Mouse (Mus musculus) hindbrain, embryonic 16.5 days (tissue): ENCODE measurements at regions not wholly inside any gene's neighbourhood (a gene's known extent, or its start where the extent isn't known, plus 50 kb on each side); places are given as distances from the start of the nearest gene placed in this dataset.

Source experiments
- ATAC-seq: fragments of 200-750 bp; cut with Nextera tagmentation; 2 replicates; pipeline ENCODE4 v1.8.0; 2017; ENCODE audit warnings: moderate TSS enrichment, moderate library complexity
- H3K27ac ChIP-seq: fragments of 300-500 bp; sonication (generic); 2 replicates; pipeline ENCODE4 v1.5.1; 2014; ENCODE audit warnings: low read depth, mild to moderate bottlenecking, control low read depth, low read length, moderate library complexity
- H3K27me3 ChIP-seq: fragments of 300-500 bp; sonication (generic); replicated peaks from 2 replicates; pipeline ENCODE4 v1.6.1; 2014; ENCODE audit warnings: low read length; ENCODE audit not compliant: control insufficient read depth, insufficient read depth
- H3K36me3 ChIP-seq: fragments of 300-500 bp; sonication (generic); 2 replicates; pipeline ENCODE4 v1.6.1; 2014; ENCODE audit warnings: mild to moderate bottlenecking, low read length, moderate library complexity, mixed read lengths; ENCODE audit not compliant: control insufficient read depth, insufficient read depth
- H3K4me1 ChIP-seq: fragments of 300-500 bp; sonication (generic); 2 replicates; pipeline ENCODE4 v1.6.1; 2014; ENCODE audit warnings: low read depth, low read length; ENCODE audit not compliant: control insufficient read depth, insufficient read depth
- H3K4me2 ChIP-seq: fragments of 300-500 bp; sonication (generic); 2 replicates; pipeline ENCODE4 v1.6.1; 2014; ENCODE audit warnings: mild to moderate bottlenecking, low read length, control low read depth, moderate library complexity
- H3K4me3 ChIP-seq: fragments of 300-500 bp; sonication (generic); 2 replicates; pipeline ENCODE4 v1.5.1; 2014; ENCODE audit warnings: mild to moderate bottlenecking, low read length, control low read depth, moderate library complexity
- H3K9ac ChIP-seq: fragments of 300-500 bp; sonication (generic); 2 replicates; pipeline ENCODE4 v1.6.1; 2014; ENCODE audit warnings: low read depth, mild to moderate bottlenecking, control low read depth, low read length, moderate library complexity
- H3K9me3 ChIP-seq: fragments of 300-500 bp; sonication (generic); 2 replicates; pipeline ENCODE4 v1.6.1; 2014; ENCODE audit warnings: mild to moderate bottlenecking, low read length, moderate library complexity; ENCODE audit not compliant: control insufficient read depth
- WGBS: fragments of 180-500 bp; shearing (Covaris S2); extraction: QIAGEN DNeasy Blood & Tissue Kit; methylation state at CpG from one replicate; pipeline ENCODE4 v1.1.7; 2014; 5-methylcytosine and 5-hydroxymethylcytosine counted together

GRCm38 (mm10) chr13:97485886-97486285 is 245.0 kb downstream of the Enc1 start:
- Histone ChIP-seq H3K9me3 (0 out of 2 replicates have a peak, but pooled peaks cover 3% of the 10 kb centered on the region), H3K4me2 (no peak overlapping the region), H3K4me1 (peaks cover 11% of the 10 kb centered on the region), H3K27ac (no peak overlapping the region), H3K4me3 (no peak overlapping the region), H3K9ac (no peak overlapping the region), H3K36me3 (no peaks in the 10 kb centered on the region), H3K27me3 (no peaks in the 10 kb centered on the region)
- no peak for ATAC-seq
- 74% methylated on average over 5 of the region's 5 CpGs for WGBS

DNA sequence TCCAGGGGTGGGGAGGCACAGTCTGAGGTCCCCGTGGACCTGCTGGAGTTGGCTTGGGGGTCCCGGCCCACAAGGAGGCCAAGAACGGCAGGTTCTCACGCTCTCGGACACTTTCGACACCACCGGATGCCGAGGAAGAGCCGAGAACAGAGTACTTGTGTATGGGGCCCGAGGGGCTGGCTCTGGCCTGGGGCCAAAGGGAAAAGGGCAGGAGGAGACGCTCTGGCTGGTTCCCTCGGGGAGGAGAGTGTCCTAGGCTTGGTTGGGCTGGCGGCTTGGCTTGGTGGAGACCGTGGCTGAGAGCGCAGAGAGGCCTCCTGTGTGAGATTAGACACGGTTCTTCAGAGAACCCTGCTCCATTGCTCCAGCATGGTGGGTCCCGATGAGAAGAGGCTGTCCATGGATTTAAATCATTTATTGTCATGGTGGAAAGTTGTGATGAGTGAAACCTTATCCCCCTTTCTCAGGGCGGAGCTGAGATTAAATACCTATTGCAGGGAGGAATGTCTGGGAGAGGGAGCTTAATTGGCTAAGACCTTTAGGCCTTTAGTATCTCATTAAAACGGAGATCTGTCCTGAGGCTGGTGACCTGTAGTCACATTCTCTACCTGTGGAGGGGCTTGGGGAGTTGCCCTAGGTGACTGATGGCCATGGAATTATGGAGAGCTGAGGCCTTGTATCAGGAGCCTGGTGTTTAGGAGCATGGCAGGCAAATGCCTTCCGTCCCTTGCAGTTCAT is 244.1 kb downstream of the Enc1 start:
- no peaks in the 10 kb centered on the region for H3K27me3 ChIP-seq
- no peak overlapping the region for H3K27ac ChIP-seq
- ATAC-seq = no peak
- H3K4me1 ChIP-seq = peaks cover 11% of the 10 kb centered on the region
- H3K9ac ChIP-seq = no peak overlapping the region
- H3K36me3 ChIP-seq = no peaks in the 10 kb centered on the region
- 0 out of 2 replicates have a peak, but pooled peaks cover 3% of the 10 kb centered on the region for H3K9me3 ChIP-seq
- no peak overlapping the region for H3K4me2 ChIP-seq
- 74% methylated on average over 20 of the region's 20 CpGs for WGBS
- no peak overlapping the region for H3K4me3 ChIP-seq

- Histone ChIP-seq H3K9ac (no peak overlapping the region), H3K9me3 (0 out of 2 replicates have a peak, but pooled peaks cover 3% of the 10 kb centered on the region), H3K36me3 (no peaks in the 10 kb centered on the region), H3K4me1 (peaks cover 7% of the 10 kb centered on the region), H3K27ac (no peak overlapping the region), H3K4me2 (no peak overlapping the region), H3K4me3 (no peak overlapping the region), H3K27me3 (no peaks in the 10 kb centered on the region)
- WGBS = 71% methylated on average over 8 of the region's 8 CpGs
- ATAC-seq = no peak
These were observed 242.8 kb downstream of the Enc1 start for GRCm38 (mm10) chr13:97483681-97484080.

- no peaks in the 10 kb centered on the region for H3K36me3 ChIP-seq
- 98% methylated on average over 3 of the region's 3 CpGs for WGBS
- H3K4me2 ChIP-seq = no peak overlapping the region
- no peak overlapping the region for H3K4me3 ChIP-seq
- no peak overlapping the region for H3K27ac ChIP-seq
- ATAC-seq = no peak
- no peaks in the 10 kb centered on the region for H3K27me3 ChIP-seq
- no peaks in the 10 kb centered on the region for H3K4me1 ChIP-seq
- H3K9ac ChIP-seq = no peak overlapping the region
- 0 out of 2 replicates have a peak, but pooled peaks cover 3% of the 10 kb centered on the region for H3K9me3 ChIP-seq
These were observed 241.6 kb downstream of the Enc1 start for GRCm38 (mm10) chr13:97482439-97482946.

- ATAC-seq = no peak
- 96% methylated on average over 2 of the region's 2 CpGs for WGBS
- Histone ChIP-seq H3K4me3 (no peak overlapping the region), H3K4me1 (no peaks in the 10 kb centered on the region), H3K9ac (no peak overlapping the region), H3K36me3 (no peaks in the 10 kb centered on the region), H3K9me3 (0 out of 2 replicates have a peak, but pooled peaks cover 3% of the 10 kb centered on the region), H3K27me3 (no peaks in the 10 kb centered on the region), H3K27ac (no peak overlapping the region), H3K4me2 (no peak overlapping the region)
These were observed 240.4 kb downstream of the Enc1 start for GRCm38 (mm10) chr13:97481259-97481658.

DNA sequence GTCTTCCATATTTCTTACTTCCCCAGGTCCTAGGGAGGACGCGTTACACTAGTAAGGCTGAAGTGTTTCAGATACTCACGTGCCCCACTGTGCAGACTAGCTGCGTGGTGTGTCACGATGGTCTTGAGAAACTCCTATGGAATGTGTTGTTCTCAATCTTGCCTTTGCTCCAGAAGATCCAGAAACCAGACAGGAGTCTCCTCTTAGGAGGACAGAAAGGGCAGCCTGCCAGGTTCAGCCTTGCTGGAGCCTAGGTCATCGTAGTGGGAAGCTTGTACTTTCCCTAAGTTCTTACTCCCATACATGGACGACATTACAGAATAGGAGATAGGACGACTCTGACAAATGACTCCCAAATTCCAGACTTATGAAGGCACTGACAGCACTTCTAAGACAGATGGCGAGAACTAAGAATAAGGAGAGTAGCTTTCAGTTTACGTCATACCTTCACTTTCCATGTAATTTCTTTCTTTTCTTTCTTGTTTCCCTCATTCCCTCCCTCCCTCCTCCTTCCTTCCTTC is 238.2 kb downstream of the Enc1 start:
- WGBS = 92% methylated on average over 10 of the region's 10 CpGs
- no peak overlapping the region for H3K4me3 ChIP-seq
- 0 out of 2 replicates have a peak, but pooled peaks cover 3% of the 10 kb centered on the region for H3K9me3 ChIP-seq
- ATAC-seq = no peak
- no peak overlapping the region for H3K27ac ChIP-seq
- H3K4me2 ChIP-seq = no peak overlapping the region
- no peaks in the 10 kb centered on the region for H3K4me1 ChIP-seq
- no peaks in the 10 kb centered on the region for H3K36me3 ChIP-seq
- H3K9ac ChIP-seq = no peak overlapping the region
- no peaks in the 10 kb centered on the region for H3K27me3 ChIP-seq

- peaks cover 10% of the 10 kb centered on the region for H3K4me1 ChIP-seq
- no peak overlapping the region for H3K4me3 ChIP-seq
- WGBS = 85% methylated on average over 3 of the region's 3 CpGs
- no peaks in the 10 kb centered on the region for H3K9me3 ChIP-seq
- H3K9ac ChIP-seq = no peak overlapping the region
- no peaks in the 10 kb centered on the region for H3K36me3 ChIP-seq
- no peak overlapping the region for H3K27ac ChIP-seq
- no peak for ATAC-seq
- H3K4me2 ChIP-seq = no peak overlapping the region
- H3K27me3 ChIP-seq = no peaks in the 10 kb centered on the region
These were observed 233.1 kb downstream of the Enc1 start for GRCm38 (mm10) chr13:97473971-97474365.

GRCm38 (mm10) chr13:97473256-97473970 is 232.5 kb downstream of the Enc1 start:
- Histone ChIP-seq H3K9me3 (no peaks in the 10 kb centered on the region), H3K27ac (no peak overlapping the region), H3K36me3 (no peaks in the 10 kb centered on the region), H3K27me3 (no peaks in the 10 kb centered on the region), H3K4me3 (no peak overlapping the region), H3K4me1 (peaks cover 10% of the 10 kb centered on the region), H3K4me2 (no peak overlapping the region), H3K9ac (no peak overlapping the region)
- 89% methylated on average over 7 of the region's 7 CpGs for WGBS
- no peak for ATAC-seq

DNA sequence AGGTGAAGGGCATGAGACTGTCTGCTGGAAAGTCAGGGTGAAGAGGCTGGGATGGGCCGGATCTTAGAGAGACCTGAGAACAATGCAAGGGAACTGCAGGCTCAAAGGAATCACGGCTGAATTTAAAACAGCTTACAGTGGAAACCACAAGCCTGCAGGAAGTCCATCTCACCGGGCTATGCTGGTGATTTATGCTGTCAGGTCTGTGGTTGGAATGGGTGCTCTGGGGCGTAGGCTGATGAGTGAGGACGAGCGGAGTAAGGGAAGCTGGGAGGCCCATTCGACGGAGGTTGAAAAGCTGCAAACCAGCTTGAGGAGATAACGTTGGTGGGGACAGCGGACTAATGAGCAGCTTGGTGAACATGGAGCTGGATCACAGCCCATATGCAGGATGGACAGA is 229.1 kb downstream of the Enc1 start:
- ATAC-seq = no peak
- no peaks in the 10 kb centered on the region for H3K9me3 ChIP-seq
- no peaks in the 10 kb centered on the region for H3K27me3 ChIP-seq
- peaks cover 10% of the 10 kb centered on the region for H3K4me1 ChIP-seq
- H3K36me3 ChIP-seq = no peaks in the 10 kb centered on the region
- no peak overlapping the region for H3K27ac ChIP-seq
- 47% methylated on average over 10 of the region's 10 CpGs for WGBS
- no peak overlapping the region for H3K4me3 ChIP-seq
- H3K9ac ChIP-seq = no peak overlapping the region; the same call in 1 of the 2 replicates
- H3K4me2 ChIP-seq = no peak overlapping the region
